9 mouse cellular contexts compared by ENCODE assay signal in genomic region chr7:25835188-25835891, GRCm38 (mm10). TPM values are rescaled to one million over a fixed set of nuclear protein-coding genes. Genes with fewer than 3 reads are reported as not detected.
DNase-seq lines count a peak whose midpoint lies in the region; ATAC-seq and TF ChIP-seq lines count a peak whose summit lies in the region.
"Had no signal": no experiment of that assay in that cellular context is flagged by ENCODE, and none has a peak within 500 bp of the region (broad histone marks: within the 10 kb centered on the region; RNA-seq: fewer than 3 reads in every experiment).

No protein-coding gene starts in this region.

- H3K9ac ChIP-seq in lung, embryonic 15.5 days: no peak overlapping the region
- H3K9ac ChIP-seq in intestine, embryonic 14.5 days (ENCODE audit: low read length): no peak overlapping the region
- H3K9ac ChIP-seq: neural tube, embryonic 13.5 days had no signal

- peaks cover 16% of the 10 kb centered on the region; the same call in 1 of the 2 replicates for H3K4me1 ChIP-seq in lung, embryonic 15.5 days
- H3K4me1 ChIP-seq in lung, adult 2 months (ENCODE audit: control insufficient read depth, insufficient read depth, low read length): no peaks in the 10 kb centered on the region; the same call in 1 of the 2 replicates
- H3K4me1 ChIP-seq in intestine, embryonic 14.5 days (replicated peaks; ENCODE audit: control insufficient read depth, insufficient read depth, low read length): peaks cover 4% of the 10 kb centered on the region
- H3K4me1 ChIP-seq: neural tube, embryonic 13.5 days had no signal

- H3K4me3 ChIP-seq in lung, embryonic 15.5 days: no peak overlapping the region
- H3K4me3 ChIP-seq in lung, adult 2 months (replicated peaks; ENCODE audit: extremely low read depth, low read depth, low read length): no peak overlapping the region
- H3K4me3 ChIP-seq in intestine, embryonic 14.5 days (ENCODE audit: low read depth, low read length): no peak overlapping the region
- H3K4me3 ChIP-seq: neural tube, embryonic 13.5 days had no signal

- WGBS in lung, embryonic 15.5 days: 40% methylated on average over 10 of the region's 10 CpGs
- 36% methylated on average over 10 of the region's 10 CpGs for WGBS in lung, adult 2 months
- WGBS in intestine, embryonic 14.5 days: 41% methylated on average over 10 of the region's 10 CpGs

- H3K9me3 ChIP-seq in lung, embryonic 15.5 days: no peaks in the 10 kb centered on the region
- H3K9me3 ChIP-seq in intestine, embryonic 14.5 days (ENCODE audit: control insufficient read depth, low read length): no peaks in the 10 kb centered on the region
- H3K9me3 ChIP-seq: neural tube, embryonic 13.5 days had no signal

- DNase-seq in lung, adult 2 months: no peak
- no peak for DNase-seq in intestine, embryonic 14.5 days (ENCODE audit: low spot score)
- DNase-seq in lung, postnatal 4 days: peak; percentile 42 to 62
- DNase-seq in thymus, postnatal 4 days: peak; percentile 40
- DNase-seq in urinary bladder, postnatal 36 days (ENCODE audit: low spot score in 2 of 2): no peak
- DNase-seq: layer of hippocampus, postnatal 36 days had no signal

- H3K4me2 ChIP-seq in lung, embryonic 15.5 days: peak overlapping the region; percentile 15; the same call in 1 of the 2 replicates
- H3K4me2 ChIP-seq in intestine, embryonic 14.5 days (ENCODE audit: low read length): no peak overlapping the region
- H3K4me2 ChIP-seq: neural tube, embryonic 13.5 days had no signal

- ATAC-seq in lung, embryonic 15.5 days (ENCODE audit: borderline replicate concordance, extremely low read depth, low FRiP score, low TSS enrichment): peak; percentile 78
- ATAC-seq in intestine, embryonic 14.5 days (replicated peaks; ENCODE audit: low FRiP score, low TSS enrichment, low read depth): 0 out of 2 replicates have a peak, but pooled peaks have one; percentile 14
- no peak for ATAC-seq in erythroid progenitor cell, adult 5-6 weeks (replicated peaks; ENCODE audit: low FRiP score, poor library complexity, severe bottlenecking)

- peak overlapping the region; percentile 54; the same call in 1 of the 2 replicates for H3K27ac ChIP-seq in lung, embryonic 15.5 days
- H3K27ac ChIP-seq in intestine, embryonic 14.5 days (ENCODE audit: low read depth): peak overlapping the region; percentile 66
- H3K27ac ChIP-seq: neural tube, embryonic 13.5 days had no signal

- no peak for TF ChIP-seq POLR2A in lung, adult 2 months (IDR thresholded peaks at IDR 0.05; ENCODE audit: borderline replicate concordance, extremely low read depth, low read depth, low read length)

- H3K27me3 ChIP-seq in lung, embryonic 15.5 days: no peaks in the 10 kb centered on the region
- no peaks in the 10 kb centered on the region for H3K27me3 ChIP-seq in intestine, embryonic 14.5 days (replicated peaks; ENCODE audit: control insufficient read depth, insufficient read depth, low read length)
- H3K27me3 ChIP-seq: neural tube, embryonic 13.5 days had no signal

- TF ChIP-seq CTCF in lung, adult 2 months (IDR thresholded peaks at IDR 0.05; ENCODE audit: insufficient read depth, low read length): no peak

- no peaks in the 10 kb centered on the region for H3K36me3 ChIP-seq in lung, embryonic 15.5 days
- no peaks in the 10 kb centered on the region for H3K36me3 ChIP-seq in intestine, embryonic 14.5 days (ENCODE audit: control insufficient read depth, insufficient read depth, low read length)
- H3K36me3 ChIP-seq: neural tube, embryonic 13.5 days had no signal

RNA-seq across cellular contexts. Expression of gene Cyp2s1, which starts 18.6 kb away (rescaled TPM):
- 10.7 and 11.4 TPM in 2 replicates for polyA plus RNA-seq in lung, embryonic 15.5 days (2015; fragmentation: Nextera tagmentation; extraction: Ambion mirVana)
- 116 and 135 TPM in 2 replicates for polyA plus RNA-seq in lung, adult 2 months (2012; rRNA removed)
- polyA plus RNA-seq in intestine, embryonic 14.5 days (2014; fragmentation: Nextera tagmentation; extraction: Ambion mirVana): 30.6 and 34.6 TPM in 2 replicates
- total RNA-seq in erythroid progenitor cell, adult 5-6 weeks (2015; ENCODE audit: low replicate concordance): not detected in 2 replicates
- total RNA-seq in erythroid progenitor cell, adult 5-6 weeks (2017; ENCODE audit: low replicate concordance): not detected in 2 replicates

RNA-seq across cellular contexts. Expression of gene Axl, which starts 46.8 kb away (rescaled TPM):
- 53.7 and 56.5 TPM in 2 replicates for polyA plus RNA-seq in lung, embryonic 15.5 days (2015; fragmentation: Nextera tagmentation; extraction: Ambion mirVana)
- polyA plus RNA-seq in lung, adult 2 months (2012; rRNA removed): 91.8 and 92.0 TPM in 2 replicates
- polyA plus RNA-seq in intestine, embryonic 14.5 days (2014; fragmentation: Nextera tagmentation; extraction: Ambion mirVana): 71.1 and 73.5 TPM in 2 replicates
- 51.9 and 61.6 TPM in 2 replicates for total RNA-seq in erythroid progenitor cell, adult 5-6 weeks (2015; ENCODE audit: low replicate concordance)
- 27.2 and 58.7 TPM in 2 replicates for total RNA-seq in erythroid progenitor cell, adult 5-6 weeks (2017; ENCODE audit: low replicate concordance)

Comparison
In these comparisons a context has a peak if more than half of its experiments do, and no peak if none do; other contexts are left out.
1. DNase-seq: peak in lung, postnatal 4 days (2 of 2) and thymus, postnatal 4 days (single experiment); none in lung, adult 2 months (single experiment), intestine, embryonic 14.5 days (single experiment) and urinary bladder, postnatal 36 days (0 of 2).